Mouse (Mus musculus) retina, postnatal 7 days (tissue): ENCODE measurements around the gene Lcn6.
"Not testable (repeated sequence)": the region's sequence is repeated elsewhere in the genome, so short reads cannot be mapped to it uniquely, and the experiment has no call there.

ENCODE experiments used
- DNase-seq: peaks from one replicate; pipeline ENCODE4 v3.0.0-alpha.2; 2012; ENCODE audit warnings: low read depth, low spot score

The Lcn6 gene

GRCm38 (mm10) chr2:25703706-25704105, 27.1 kb downstream of the Lcn6 start:
- DNase-seq = no peak

GRCm38 (mm10) chr2:25706643-25707481, 30.3 kb downstream of the Lcn6 start, which contains the start of gene Bmyc:
Gene Bmyc (plus strand): TSS chr2:25706739.
- peak; percentile 73 for DNase-seq

GRCm38 (mm10) chr2:25708121-25708520, 31.5 kb downstream of the Lcn6 start:
- DNase-seq = peak; percentile 13

GRCm38 (mm10) chr2:25709056-25709455, 32.5 kb downstream of the Lcn6 start:
- not testable (repeated sequence) for DNase-seq

DNA sequence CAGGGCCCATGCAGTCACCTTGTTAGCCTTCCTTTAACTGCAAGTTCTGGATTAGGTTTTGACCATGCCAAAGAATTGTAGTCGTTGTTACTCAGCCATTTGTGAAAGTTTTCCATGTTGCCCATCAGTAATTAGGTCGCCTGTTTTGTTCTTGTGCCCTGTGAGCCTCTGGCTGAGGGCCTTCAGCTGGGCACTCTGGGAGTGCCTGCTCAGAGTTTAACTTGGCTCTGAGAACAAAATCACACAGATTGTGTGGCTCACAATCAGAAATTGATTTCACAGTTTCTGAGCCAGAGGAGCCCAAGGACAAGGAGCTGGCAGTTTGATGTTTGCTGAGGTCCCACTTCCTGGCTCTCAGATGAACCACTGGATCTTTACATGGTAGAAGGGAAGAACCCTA, 33.2 kb downstream of the Lcn6 start:
- not testable (repeated sequence) for DNase-seq

DNA sequence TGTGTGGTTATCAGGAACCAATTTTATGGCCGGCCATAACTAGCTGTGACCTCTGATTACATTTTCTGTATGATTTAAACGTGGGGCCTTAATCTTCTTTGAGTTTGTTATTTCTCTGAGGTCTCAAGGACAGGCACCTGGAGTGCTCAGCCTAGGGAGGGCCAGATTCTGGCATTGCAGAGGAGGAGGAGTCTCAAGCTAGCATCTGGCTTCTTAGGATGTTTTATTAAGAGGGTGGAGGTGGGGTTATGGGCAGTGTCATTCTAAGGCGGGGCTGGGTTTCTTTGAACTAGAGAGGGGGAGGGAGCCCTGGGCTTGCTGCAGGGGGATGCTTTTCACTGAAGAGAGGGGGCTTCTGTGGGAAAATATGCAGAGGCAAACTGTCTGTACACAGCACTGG, 35.1 kb downstream of the Lcn6 start:
- not testable (repeated sequence) for DNase-seq

GRCm38 (mm10) chr2:25717222-25717621, 40.6 kb downstream of the Lcn6 start:
- no peak for DNase-seq
